Mouse (Mus musculus) erythroblast, embryonic 14.5 days (primary cell): ENCODE measurements around the gene Cux2.

Experiments used
- GATA1 ChIP-seq: IDR thresholded peaks from 2 replicates; pipeline ENCODE4 v1.6.1; 2012; ENCODE audit warnings: low read length, inconsistent platforms, mixed read lengths
- TAL1 ChIP-seq: IDR thresholded peaks from 3 replicates; pipeline ENCODE4 v1.6.1; 2012; ENCODE audit warnings: low read length, inconsistent platforms, mixed read lengths

DNA sequence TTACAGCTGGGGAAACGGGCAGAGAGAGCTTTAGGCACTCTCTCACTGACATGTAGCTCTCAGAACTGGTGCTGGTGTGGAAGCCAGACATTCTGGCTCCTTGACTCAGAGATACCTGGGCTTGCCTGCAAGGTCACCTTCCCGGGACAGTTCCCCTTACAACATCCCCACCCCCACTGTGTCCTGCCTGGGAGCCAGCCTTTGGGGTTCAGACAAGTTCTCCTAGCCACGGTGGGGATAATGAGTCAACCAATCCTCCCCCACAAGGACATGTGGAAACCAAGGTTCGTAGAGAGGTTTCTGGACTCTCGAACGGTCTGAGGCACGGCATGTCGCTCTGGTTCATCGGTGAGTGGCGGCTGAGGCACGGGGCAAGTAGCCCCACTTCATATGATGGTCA, 193.2 kb downstream of the Cux2 start:
- TF ChIP-seq TAL1 (no peak), GATA1 (no peak)
